Mouse (Mus musculus) liver, embryonic 15.5 days (tissue): ENCODE measurements around the gene Rps27l. TPM values are rescaled to one million over a fixed set of nuclear protein-coding genes. Genes with fewer than 3 reads are reported as not detected.

Experiments
- ATAC-seq: fragments of 200-750 bp; cut with Nextera tagmentation; 2 replicates; pipeline ENCODE4 v1.8.0; 2017; ENCODE audit warnings: moderate number of reproducible peaks, mild to moderate bottlenecking, moderate library complexity; ENCODE audit not compliant: insufficient read depth
- H3K27ac ChIP-seq: fragments of 300-500 bp; sonication (generic); replicated peaks from 2 replicates; pipeline ENCODE4 v1.5.1; 2015; ENCODE audit warnings: mild to moderate bottlenecking, inconsistent platforms
- H3K27me3 ChIP-seq: fragments of 300-500 bp; sonication (generic); 2 replicates; pipeline ENCODE4 v1.6.1; 2015; ENCODE audit warnings: mild to moderate bottlenecking, inconsistent platforms
- H3K36me3 ChIP-seq: fragments of 300-500 bp; sonication (generic); replicated peaks from 2 replicates; pipeline ENCODE4 v1.6.1; 2015; ENCODE audit warnings: moderate library complexity, mild to moderate bottlenecking, inconsistent platforms
- H3K4me1 ChIP-seq: fragments of 300-500 bp; sonication (generic); replicated peaks from 2 replicates; pipeline ENCODE4 v1.6.1; 2015; ENCODE audit warnings: inconsistent platforms
- H3K4me2 ChIP-seq: fragments of 300-500 bp; sonication (generic); 2 replicates; pipeline ENCODE4 v1.6.1; 2015; ENCODE audit warnings: moderate library complexity, mild to moderate bottlenecking, inconsistent platforms
- H3K4me3 ChIP-seq: fragments of 300-500 bp; sonication (generic); replicated peaks from 2 replicates; pipeline ENCODE4 v1.5.1; 2015; ENCODE audit warnings: mild to moderate bottlenecking, inconsistent platforms
- H3K9ac ChIP-seq: fragments of 300-500 bp; sonication (generic); 2 replicates; pipeline ENCODE4 v1.6.1; 2015; ENCODE audit warnings: moderate library complexity, mild to moderate bottlenecking, inconsistent platforms
- H3K9me3 ChIP-seq: fragments of 300-500 bp; sonication (generic); replicated peaks from 2 replicates; pipeline ENCODE4 v1.6.1; 2016; ENCODE audit warnings: inconsistent platforms
- WGBS: fragments of 180-500 bp; shearing (Covaris S2); methylation state at CpG from one replicate; pipeline ENCODE4 v1.1.7; 2015; ENCODE audit warnings: mixed read lengths; ENCODE audit not compliant: insufficient replicate concordance; 5-methylcytosine and 5-hydroxymethylcytosine counted together
- polyA plus RNA-seq: library from polyadenylated mRNA; unstranded; fragments of >200 nt; fragmentation: Nextera tagmentation; extraction: Ambion mirVana; gene quantifications from 2 replicates; pipeline ENCODE4 v1.2.1, GENCODE M21; 2015

Gene Rps27l
- polyA plus RNA-seq, 1 experiment from 2014 or later, result 453 TPM

- Histone ChIP-seq H3K27ac (no peak overlapping the region), H3K27me3 (no peaks in the 10 kb centered on the region), H3K9me3 (no peaks in the 10 kb centered on the region), H3K4me2 (peak overlapping the region; percentile 92), H3K9ac (no peak overlapping the region), H3K4me3 (peak overlapping the region; percentile 92; the same call in 1 of the 2 replicates), H3K4me1 (peaks cover 40% of the 10 kb centered on the region), H3K36me3 (peaks cover 4% of the 10 kb centered on the region; the same call in 1 of the 2 replicates)
- ATAC-seq, result no peak
- 11% methylated on average over 6 of the region's 6 CpGs for WGBS
Measured at GRCm38 (mm10) chr9:66920488-66921279, 25.2 kb upstream of the Rps27l start.

GRCm38 (mm10) chr9:66922076-66922475, 23.8 kb upstream of the Rps27l start:
- Histone ChIP-seq H3K4me2 (no peak overlapping the region), H3K27ac (no peak overlapping the region), H3K36me3 (peaks cover 3% of the 10 kb centered on the region; the same call in 1 of the 2 replicates), H3K9me3 (no peaks in the 10 kb centered on the region), H3K27me3 (no peaks in the 10 kb centered on the region), H3K4me3 (no peak overlapping the region), H3K4me1 (peaks cover 28% of the 10 kb centered on the region), H3K9ac (no peak overlapping the region)
- ATAC-seq, result no peak
- 86% methylated on average over 1 of the region's 1 CpGs for WGBS

DNA sequence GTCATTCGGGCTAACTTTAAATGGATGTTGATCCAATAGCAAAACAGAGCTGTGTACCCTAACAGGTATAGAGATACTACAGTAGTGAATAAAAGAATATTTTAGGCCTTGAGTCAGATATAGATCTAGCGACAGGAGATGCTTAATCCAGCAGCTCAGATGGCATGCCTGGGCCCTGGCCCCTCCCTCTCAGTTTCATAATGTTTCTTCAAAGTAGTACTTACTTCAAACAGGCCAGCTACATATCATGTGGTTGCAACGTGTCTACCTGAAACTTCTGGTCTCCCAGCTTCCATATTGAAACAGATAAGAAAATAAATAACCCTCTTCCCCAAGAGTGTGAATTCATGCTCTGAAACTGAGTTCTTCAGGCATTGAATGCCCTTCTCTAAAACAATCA, 20.0 kb upstream of the Rps27l start:
- Histone ChIP-seq H3K27ac (no peak overlapping the region), H3K9me3 (no peaks in the 10 kb centered on the region), H3K27me3 (no peaks in the 10 kb centered on the region), H3K4me1 (peaks cover 8% of the 10 kb centered on the region), H3K9ac (no peak overlapping the region), H3K4me3 (no peak overlapping the region), H3K4me2 (no peak overlapping the region), H3K36me3 (no peaks in the 10 kb centered on the region)
- ATAC-seq, result no peak
- WGBS, result 54% methylated on average over 3 of the region's 3 CpGs

DNA sequence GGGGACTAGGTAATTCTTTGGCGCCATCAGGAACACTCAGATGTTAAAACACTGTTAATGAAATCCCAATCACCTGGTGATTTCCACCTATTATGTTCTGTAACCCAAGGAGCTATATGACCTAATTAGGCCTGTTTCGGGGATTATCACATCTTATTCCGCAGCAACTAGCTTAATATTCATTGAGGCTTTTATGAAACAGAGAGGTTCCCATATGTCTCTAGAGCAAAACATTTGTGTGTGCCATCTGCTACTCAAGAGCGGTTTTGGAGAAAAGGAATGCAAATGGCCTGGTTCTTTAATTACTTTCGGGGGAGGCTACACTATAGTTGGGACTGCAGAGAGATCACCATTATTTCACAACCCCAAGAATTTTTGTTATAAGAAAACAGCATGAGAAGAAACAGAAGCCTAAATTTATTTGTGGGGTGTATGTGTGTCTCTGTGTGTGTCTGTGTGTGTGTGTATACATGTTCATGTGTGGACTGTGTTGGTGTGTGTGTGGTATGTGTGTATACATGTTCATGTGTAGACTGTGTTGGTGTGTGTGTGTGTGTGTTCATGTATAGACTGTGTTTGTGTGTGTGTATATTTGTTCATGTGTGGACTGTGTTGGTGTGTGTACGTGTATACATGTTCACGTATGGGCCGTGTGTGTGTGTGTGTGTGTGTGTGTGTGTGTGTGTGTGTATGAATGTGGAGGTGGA, 18.0 kb upstream of the Rps27l start:
- ATAC-seq, result no peak
- 78% methylated on average over 8 of the region's 8 CpGs for WGBS
- no peaks in the 10 kb centered on the region for H3K9me3 ChIP-seq

DNA sequence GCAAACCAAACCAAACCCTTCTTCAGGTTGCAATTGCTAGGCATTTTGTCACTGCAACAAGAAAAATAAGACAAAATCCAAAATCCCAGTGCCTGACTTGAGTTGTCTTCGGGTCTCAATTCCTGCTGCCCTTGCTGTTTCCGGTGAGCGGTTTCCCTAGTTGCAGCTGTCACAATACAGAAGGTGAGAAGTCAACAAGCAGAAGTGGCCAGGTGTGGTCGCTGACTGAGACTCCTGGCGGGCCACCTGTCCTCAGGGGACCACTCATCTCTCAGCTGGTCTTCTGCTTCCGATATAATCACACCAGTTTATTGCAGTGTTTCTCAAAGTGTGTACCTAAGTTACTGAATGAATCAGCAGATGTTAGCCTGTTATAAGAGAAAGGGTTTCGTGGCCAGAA, 15.5 kb upstream of the Rps27l start:
- no peak overlapping the region for H3K4me2 ChIP-seq
- H3K36me3 ChIP-seq, result no peaks in the 10 kb centered on the region
- no peaks in the 10 kb centered on the region for H3K27me3 ChIP-seq
- no peak for ATAC-seq
- no peak overlapping the region for H3K4me3 ChIP-seq
- H3K9ac ChIP-seq, result no peak overlapping the region
- H3K9me3 ChIP-seq, result no peaks in the 10 kb centered on the region
- WGBS, result 61% methylated on average over 7 of the region's 7 CpGs
- H3K27ac ChIP-seq, result no peak overlapping the region
- no peaks in the 10 kb centered on the region for H3K4me1 ChIP-seq

More for the DNA sequence above, 18.0 kb upstream of the Rps27l start:
- no peak overlapping the region for H3K9ac ChIP-seq
- H3K4me2 ChIP-seq, result no peak overlapping the region
- H3K4me1 ChIP-seq, result no peaks in the 10 kb centered on the region
- no peak overlapping the region for H3K27ac ChIP-seq
- no peaks in the 10 kb centered on the region for H3K27me3 ChIP-seq
- H3K36me3 ChIP-seq, result no peaks in the 10 kb centered on the region
- H3K4me3 ChIP-seq, result no peak overlapping the region

DNA sequence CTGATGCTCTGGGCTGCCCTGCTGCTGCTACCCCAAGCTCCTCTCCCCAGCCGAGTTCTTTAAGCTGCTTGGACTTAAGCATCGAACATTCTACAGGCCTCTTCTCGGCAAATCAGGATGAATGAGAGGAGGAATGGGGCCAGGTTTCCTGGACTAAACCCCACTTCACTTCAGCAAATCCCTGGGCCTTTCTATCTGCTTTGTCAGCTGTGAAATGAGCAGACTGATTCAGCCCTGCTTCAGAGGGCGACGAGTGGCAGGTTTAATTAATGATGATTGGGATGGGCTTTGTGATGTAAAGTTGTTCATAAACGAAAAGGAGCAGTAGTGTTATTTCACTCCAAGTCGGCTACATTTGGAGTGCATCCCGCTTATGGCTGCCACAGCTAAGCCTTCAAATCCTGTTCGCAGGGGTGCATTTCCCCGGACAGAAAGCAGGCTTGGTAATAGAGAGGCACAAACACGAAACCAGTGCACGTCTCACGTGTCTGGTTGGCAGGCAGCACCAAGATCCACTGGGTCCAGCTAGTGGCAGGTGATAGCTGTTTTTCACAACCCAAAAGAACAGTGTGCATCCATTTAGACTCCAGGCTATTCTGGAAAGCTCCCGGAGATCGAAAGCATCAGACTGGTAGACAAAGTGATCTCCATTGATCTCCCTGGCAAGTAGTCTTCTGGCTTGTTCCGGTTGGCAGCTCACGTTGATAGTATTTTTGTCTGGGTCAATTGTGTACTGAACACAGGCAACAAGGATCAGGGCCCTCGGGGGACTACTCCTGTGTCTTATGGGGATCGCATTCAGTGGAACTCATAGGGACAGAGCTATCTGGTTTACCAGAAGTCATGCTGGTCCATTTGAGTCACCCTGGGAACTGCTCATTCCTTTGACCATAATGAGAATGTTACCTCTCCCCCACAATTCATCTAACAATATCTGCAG, 11.7 kb upstream of the Rps27l start:
- H3K9ac ChIP-seq, result no peak overlapping the region
- 74% methylated on average over 19 of the region's 19 CpGs for WGBS
- no peak overlapping the region for H3K4me2 ChIP-seq
- ATAC-seq, result no peak
- no peak overlapping the region for H3K27ac ChIP-seq
- no peaks in the 10 kb centered on the region for H3K9me3 ChIP-seq
- no peaks in the 10 kb centered on the region for H3K36me3 ChIP-seq
- no peaks in the 10 kb centered on the region for H3K4me1 ChIP-seq
- no peaks in the 10 kb centered on the region for H3K27me3 ChIP-seq
- no peak overlapping the region for H3K4me3 ChIP-seq

DNA sequence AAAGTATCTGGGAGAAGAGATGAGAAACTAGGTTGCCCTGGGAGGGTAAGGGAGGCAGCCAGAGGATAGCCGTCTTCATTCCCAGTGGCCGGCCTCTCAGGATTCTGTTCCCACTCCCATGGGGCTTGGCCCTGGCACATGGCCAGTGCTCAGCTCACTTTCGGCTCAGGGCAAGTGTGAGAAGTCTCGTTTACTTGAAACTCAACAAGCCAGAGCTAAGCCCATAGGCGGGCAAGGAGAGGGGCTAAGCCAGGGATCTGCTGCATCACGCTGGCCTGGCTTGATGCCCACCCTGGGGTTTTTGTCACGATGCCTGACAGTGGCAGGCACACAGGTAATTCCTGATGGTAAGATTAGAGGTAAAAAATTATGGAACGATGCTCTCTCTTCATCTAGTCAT, 8.4 kb upstream of the Rps27l start:
- no peaks in the 10 kb centered on the region for H3K9me3 ChIP-seq
- no peaks in the 10 kb centered on the region for H3K27me3 ChIP-seq
- H3K27ac ChIP-seq, result no peak overlapping the region
- H3K9ac ChIP-seq, result no peak overlapping the region
- H3K4me3 ChIP-seq, result no peak overlapping the region
- no peaks in the 10 kb centered on the region for H3K4me1 ChIP-seq
- ATAC-seq, result no peak
- whole genome bisulfite sequencing, result 71% methylated on average over 8 of the region's 8 CpGs
- no peaks in the 10 kb centered on the region for H3K36me3 ChIP-seq
- no peak overlapping the region for H3K4me2 ChIP-seq

- Histone ChIP-seq H3K9me3 (no peaks in the 10 kb centered on the region), H3K36me3 (no peaks in the 10 kb centered on the region), H3K27me3 (no peaks in the 10 kb centered on the region), H3K27ac (no peak overlapping the region), H3K4me2 (no peak overlapping the region), H3K4me1 (no peaks in the 10 kb centered on the region), H3K4me3 (no peak overlapping the region), H3K9ac (no peak overlapping the region)
- WGBS, result 1% methylated on average over 4 of the region's 4 CpGs
- no peak for ATAC-seq
Measured at GRCm38 (mm10) chr9:66938836-66939235, 7.0 kb upstream of the Rps27l start.

DNA sequence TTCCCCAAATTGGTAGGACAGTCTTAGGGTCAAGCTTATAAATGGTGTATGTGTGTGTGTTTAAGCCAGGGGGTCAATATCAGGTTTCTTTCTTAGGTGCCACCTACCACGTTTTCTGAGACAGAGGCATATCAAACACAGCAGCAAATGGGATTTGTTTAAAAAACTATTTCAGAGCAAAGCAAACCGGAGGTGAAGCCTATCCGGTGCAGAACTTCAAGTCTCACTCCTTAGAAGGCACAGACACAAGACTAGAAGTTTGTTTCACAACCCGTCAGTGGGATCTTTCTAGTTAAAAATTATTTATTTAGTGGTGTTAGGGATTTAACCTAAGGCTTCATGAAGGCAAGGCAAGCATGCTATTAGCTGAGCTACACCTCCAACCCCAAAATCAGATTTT, 725 bp upstream of the Rps27l start:
- H3K9me3 ChIP-seq, result no peaks in the 10 kb centered on the region
- ATAC-seq, result no peak

GRCm38 (mm10) chr9:66948536-66948935, 2.6 kb downstream of the Rps27l start:
- ATAC-seq, result no peak
- H3K4me1 ChIP-seq, result peaks cover 21% of the 10 kb centered on the region
- no peak overlapping the region for H3K9ac ChIP-seq
- H3K4me2 ChIP-seq, result no peak overlapping the region
- no peak overlapping the region for H3K4me3 ChIP-seq
- peaks cover 12% of the 10 kb centered on the region for H3K36me3 ChIP-seq
- no peaks in the 10 kb centered on the region for H3K9me3 ChIP-seq
- H3K27me3 ChIP-seq, result no peaks in the 10 kb centered on the region
- WGBS, result 89% methylated on average over 2 of the region's 2 CpGs
- H3K27ac ChIP-seq, result no peak overlapping the region

More for the DNA sequence above, 725 bp upstream of the Rps27l start:
- H3K27me3 ChIP-seq, result no peaks in the 10 kb centered on the region
- peak overlapping the region; percentile 92 for H3K9ac ChIP-seq
- peak overlapping the region; percentile 99 for H3K4me3 ChIP-seq
- H3K27ac ChIP-seq, result peak overlapping the region; percentile 93
- 15% methylated on average over 4 of the region's 4 CpGs for WGBS
- peaks cover 12% of the 10 kb centered on the region for H3K36me3 ChIP-seq
- H3K4me1 ChIP-seq, result peaks cover 21% of the 10 kb centered on the region
- H3K4me2 ChIP-seq, result peak overlapping the region; percentile 89

DNA sequence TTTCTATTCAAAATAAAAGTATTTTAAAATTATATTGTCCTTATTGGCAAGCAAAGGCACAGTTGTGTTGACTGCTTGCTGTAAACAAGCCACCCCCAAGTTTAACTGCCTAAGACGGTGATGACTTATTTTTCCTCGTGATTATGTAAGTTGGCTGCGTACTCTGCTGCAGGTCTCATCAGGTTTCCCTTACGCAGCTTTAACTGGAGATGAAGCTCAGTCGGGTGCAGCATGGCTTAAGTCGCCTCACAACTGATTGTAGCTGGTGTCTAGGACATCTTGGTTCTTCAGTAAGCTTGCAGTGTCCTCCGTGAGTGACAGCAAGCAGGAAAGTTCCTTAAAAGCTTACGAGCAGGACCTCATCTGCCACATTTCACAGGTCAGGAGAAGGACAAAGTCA, 6.4 kb downstream of the Rps27l start:
- Histone ChIP-seq H3K27me3 (no peaks in the 10 kb centered on the region), H3K4me1 (peaks cover 3% of the 10 kb centered on the region), H3K4me3 (no peak overlapping the region), H3K4me2 (no peak overlapping the region), H3K9ac (no peak overlapping the region), H3K27ac (no peak overlapping the region), H3K36me3 (peaks cover 12% of the 10 kb centered on the region), H3K9me3 (no peaks in the 10 kb centered on the region)
- WGBS, result 70% methylated on average over 8 of the region's 8 CpGs
- ATAC-seq, result no peak
